Mouse (Mus musculus) lung, postnatal 10 days (tissue): Measurements from ENCODE around the gene Ceacam2.
"Not testable (repeated sequence)": the region's sequence is repeated elsewhere in the genome, so short reads cannot be mapped to it uniquely, and the experiment has no call there.

Source experiments
- DNase-seq: peaks from one replicate; pipeline ENCODE4 v3.0.0; 2021

Ceacam2 gene

DNA sequence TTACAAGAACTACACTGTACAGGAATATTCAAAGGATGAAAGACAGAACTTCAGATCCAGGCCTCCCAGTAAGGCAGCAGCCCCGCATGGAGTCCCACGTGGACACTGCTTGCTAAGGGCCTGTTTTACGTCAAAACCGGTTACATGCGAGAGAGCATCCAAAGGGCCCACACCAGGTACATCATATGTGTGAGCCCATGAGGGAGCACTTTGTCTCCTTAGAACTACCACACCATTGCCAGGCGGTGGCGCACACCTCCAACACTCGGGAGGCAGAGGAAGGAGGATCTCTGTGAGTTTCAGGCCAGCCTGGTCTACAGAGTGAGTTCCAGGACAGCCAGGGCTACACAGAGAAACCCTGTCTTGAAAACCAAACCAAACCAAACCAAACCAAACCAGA is 58.9 kb downstream of the Ceacam2 start:
- not testable (repeated sequence) for DNase-seq

DNA sequence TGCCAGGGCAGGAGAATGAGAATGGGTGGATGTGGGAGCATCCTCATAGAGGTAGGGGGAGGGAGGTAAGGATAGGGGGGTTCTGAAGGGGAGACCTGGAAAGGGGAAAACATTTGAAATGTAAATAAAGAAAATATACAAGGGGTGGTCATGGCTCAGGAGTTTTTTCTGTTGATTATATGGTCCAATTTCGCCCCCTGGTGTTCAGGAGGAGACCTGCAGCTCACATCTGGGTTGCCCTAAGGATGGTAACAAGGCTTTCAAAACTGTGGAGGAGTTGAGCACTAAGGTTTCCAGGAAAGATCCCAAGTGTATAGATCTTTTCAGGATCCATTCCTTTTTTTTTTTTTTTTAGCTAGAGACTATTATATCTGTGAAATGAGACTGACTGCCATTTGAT is 60.2 kb downstream of the Ceacam2 start:
- peak; percentile 65 for DNase-seq

DNA sequence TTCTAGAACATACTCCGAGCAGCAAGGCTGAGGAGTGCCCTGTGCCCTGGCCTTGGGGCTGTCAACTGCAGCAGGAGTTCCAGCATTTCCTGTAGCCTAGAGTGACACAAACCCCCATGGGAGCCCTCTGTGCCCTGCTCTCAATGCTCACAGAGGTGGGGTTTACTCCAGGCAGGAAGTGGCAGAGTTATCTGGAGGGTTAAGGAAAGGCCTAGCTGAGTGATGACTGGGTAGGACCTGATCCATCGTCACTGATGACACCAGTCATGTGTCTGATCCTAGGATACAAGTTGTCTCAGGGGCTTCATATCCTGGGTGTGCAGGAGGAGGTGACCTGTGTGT is 61.9 kb downstream of the Ceacam2 start:
- not testable (repeated sequence) for DNase-seq

- DNase-seq = peak; percentile 86
Measured at GRCm38 (mm10) chr7:25477091-25477751, 62.4 kb downstream of the Ceacam2 start, which contains the start of gene Ceacam1. Gene Ceacam1, minus strand, starts transcription at chr7:25477603.

- not testable (repeated sequence) for DNase-seq
Measured at GRCm38 (mm10) chr7:25471821-25472220, 67.8 kb downstream of the Ceacam2 start.
